Mouse (Mus musculus): ENCODE results near the gene Adm2.
A peak's percentile ranks its signal among the peaks of the same experiment; 100 is the strongest.

Adm2 gene

DNA sequence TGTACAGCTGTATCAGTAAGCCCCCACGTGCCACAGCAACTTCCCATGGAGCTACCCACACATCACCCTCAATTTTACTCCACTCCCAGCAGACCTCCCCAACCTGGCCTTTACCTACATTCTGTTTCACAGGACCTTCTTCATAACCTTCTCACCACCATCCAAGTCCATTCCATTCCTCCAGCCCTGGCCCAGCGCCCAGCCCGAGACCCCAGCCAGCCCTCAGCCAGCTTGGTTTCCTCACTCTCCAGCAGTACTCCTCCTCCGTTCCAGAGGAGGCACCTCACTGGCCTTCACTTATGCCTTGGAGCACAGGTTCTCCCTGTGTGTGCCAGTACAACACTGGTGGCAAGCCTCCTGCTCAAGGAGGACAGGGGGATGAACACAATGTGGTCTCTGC, 9.2 kb upstream of the Adm2 start:
- DNase-seq: no peak

DNA sequence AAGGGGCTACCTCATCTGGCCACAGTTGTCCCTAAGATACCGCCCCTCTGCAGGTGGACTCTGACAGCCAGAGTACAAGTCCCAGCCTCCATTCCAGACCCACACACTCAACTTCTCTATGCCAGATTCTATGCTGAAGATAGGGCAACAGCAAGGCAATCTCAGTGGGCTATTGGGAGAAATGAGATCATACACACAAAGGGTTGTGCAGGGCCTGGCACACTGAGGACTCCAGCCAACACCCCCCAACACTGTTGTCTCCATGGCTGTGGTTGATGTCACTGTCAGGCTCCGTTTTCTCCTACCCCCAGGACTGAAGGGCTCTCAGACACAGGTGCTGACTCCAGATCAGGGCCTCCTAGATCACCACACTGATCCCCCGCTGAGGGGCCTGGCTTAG, 8.4 kb upstream of the Adm2 start:
- no peak for DNase-seq

DNA sequence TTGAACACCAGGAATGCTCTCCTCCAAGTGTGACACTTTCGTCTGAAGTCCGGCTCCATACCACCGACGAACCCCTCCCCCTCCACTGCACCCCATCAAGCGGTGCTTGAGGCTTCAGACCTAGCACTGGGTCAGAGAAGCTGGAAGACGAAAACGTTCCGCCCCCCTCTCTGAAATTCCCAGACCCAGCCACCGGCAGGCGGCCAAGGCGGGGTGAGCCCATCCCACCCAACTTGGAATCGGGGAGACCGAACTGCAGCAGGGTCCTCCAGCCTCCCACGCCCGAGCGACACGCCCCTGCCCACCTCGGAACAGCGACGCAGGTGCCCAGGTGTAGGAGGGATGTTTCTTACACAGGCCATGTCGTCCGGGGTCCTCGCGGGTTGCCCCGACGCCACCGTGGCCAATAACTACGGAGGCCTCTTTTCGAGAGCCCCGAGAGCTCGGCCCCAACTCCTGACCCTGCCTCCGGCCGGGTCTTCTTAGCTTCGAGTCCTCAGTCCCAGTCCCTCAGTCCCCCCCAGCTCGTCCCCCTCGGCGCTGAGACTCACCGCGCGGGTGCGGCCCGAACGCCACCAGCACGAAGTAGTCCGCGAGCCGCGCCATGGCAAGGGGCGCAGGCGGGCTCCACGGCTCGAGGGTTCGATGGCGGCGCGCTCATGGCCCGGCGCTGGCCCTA, 7.9 kb upstream of the Adm2 start:
- DNase-seq: peak in 1 of 2 experiments; percentile 43

DNA sequence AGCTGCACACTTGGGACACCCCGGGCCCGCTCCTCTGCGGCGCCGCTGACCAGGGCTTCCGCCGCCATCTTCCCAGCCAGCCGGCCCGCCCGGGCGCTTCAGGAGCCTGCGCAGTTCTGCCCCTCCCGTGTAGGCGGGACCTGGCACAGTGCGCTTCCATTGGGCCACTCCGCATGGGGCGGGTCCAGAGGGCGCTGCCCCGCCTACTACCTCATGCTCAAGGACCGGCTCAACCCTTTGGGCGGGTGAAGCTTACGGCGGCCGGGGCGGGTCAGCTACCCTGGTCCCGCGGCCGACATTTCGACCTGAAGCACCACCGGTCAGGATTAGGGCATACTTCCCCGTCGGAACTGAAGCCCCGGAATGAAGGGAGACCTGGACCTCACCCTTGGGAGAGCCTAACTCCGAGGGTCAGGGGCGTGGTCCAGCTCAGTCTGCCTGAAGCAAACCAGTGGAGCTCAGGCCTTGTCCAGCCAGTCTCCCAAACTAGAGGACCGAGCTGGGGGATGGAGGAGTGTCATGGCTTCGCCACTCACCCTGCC, 7.3 kb upstream of the Adm2 start, which contains the start of gene Sbf1:
Gene Sbf1 (minus strand): TSS at position 122 of the 542 bp plus-strand sequence.
- peak; percentile 97 to 99 for DNase-seq

DNA sequence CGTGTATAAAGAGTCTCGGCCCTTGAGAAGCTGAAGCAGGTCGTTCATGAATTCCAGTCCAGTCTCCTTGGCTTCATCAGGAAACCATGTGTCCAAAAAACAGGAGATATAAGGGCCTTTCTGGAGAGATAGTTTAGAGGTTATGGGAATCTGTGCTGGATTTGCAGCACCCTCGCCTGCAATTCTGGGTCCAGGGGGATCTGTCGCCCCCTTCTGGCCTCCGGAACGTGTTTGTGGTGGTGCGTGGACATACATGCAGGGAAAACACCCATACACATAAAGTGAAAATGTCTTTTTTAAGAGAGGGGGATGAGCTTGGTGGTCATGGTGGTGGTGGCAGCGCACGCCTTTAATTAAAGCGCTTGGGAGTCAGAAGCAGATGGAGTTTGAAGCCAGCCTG, 6.4 kb upstream of the Adm2 start:
- peak in 1 of 2 experiments; percentile 41 for DNase-seq

DNA sequence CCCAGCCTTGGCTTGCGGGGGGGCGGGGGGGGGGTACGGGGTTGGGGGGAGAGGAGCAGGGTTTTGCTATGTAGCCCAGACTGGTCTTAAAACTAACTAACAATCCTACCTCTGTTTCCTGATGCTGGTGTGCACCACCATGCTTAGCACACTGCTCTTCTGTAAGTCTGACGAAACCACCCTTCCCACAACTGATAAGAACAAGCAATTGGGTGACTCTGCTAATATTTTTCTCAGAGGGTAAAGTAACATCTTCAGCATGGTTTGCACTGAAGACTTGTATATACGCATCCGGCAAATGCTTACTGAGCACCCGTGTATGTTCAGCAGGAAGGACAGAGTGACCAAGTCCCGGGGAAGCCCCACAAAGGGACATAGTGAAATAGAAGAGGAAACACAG, 1.3 kb upstream of the Adm2 start:
- DNase-seq: no peak

DNA sequence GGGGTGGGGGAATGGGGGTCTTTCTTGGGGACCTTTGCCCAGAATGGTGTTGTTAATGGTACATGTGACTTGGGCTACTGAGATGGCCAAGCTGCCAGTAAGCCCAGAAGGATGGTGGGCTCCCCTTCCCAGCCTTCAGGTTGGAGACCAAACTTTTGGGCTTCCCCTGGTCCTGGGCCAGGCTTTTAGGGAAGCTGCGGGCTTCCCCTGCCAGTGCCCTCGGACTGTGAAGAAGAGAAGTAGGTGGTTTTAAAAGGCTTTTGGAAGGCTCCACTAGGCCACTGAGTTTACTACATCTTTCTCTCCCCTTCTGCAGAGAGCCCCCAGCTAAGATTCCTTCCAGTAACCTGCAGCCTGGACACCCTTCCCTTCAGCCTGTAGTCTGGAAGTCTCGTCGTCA, 1.1 kb downstream of the Adm2 start:
- DNase-seq: no peak

DNA sequence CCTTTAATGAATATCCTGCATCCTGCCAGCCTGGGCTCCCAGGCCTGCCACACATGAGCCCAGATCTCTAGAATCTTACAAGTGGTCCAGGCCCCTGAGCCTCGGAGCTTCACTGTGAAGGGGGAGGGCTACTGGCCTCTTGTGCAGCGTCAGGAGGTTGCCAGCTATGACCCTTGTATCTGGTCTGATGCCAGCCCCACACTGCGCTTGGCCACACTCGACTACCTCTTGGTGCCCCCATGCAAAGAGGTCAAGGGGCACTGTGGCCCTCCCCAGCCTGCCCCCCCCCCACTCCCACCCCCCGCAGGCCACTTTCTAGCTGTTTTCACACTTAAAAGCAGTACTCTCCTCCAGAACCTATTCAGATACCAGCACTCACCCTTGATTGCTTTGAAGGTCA, 3.9 kb downstream of the Adm2 start:
- no peak for DNase-seq

DNA sequence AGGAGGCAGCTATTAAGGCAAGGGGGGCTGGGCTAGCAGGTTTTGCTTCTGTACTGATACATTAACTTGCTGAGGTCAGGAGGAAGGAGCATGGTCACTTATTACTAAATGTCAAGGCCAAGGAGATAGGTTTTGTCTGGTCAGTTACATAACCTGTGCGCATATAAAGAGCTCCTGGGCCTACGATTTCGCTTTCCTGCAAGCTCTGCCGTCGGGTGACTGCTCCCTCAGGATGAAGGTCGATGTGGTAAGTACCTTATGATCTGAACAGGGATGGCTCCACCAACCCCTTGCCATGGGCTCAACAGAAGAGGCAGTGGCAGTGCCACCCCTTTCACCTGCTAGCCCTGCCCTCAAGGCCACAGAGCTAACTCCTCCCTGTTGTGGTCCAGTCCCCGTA, 11.8 kb downstream of the Adm2 start, which contains the start of gene Miox:
Gene Miox (plus strand): TSS at position 128 of the 400 bp plus-strand sequence.
- no peak for DNase-seq

DNA sequence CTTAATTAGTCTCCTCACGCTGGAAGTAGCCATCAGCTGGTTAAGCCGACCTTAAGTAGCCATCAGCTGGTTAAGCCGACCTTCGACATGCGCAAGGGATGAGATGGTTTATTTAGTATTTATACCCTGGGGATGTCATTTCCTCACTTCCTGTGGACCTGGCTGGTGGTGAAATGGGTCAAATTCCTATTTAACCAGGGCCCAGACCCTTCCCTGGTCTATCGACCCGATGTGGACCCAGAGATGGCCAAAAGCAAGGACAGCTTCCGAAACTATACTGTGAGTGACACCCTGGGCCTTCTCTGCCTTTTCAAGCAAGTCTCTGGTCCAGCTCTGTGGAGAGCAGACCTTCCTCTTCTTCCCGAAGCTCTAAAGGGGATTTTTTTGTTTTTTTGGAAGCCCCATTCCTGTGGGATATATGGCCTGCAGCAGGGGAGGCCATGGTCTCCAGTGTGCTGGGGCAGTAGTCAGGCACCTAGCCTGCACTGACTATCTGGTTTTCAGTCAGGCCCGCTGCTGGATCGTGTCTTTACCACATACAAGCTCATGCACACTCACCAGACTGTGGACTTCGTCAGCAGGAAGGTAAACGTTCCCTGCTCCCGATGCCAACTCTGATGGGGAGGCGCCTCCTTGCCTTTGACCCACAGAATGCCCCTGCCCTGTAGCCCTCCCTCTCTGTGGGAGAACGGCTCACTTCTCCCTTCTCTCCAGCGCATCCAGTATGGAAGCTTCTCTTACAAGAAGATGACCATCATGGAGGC, 12.4 kb downstream of the Adm2 start:
- DNase-seq: no peak

DNA sequence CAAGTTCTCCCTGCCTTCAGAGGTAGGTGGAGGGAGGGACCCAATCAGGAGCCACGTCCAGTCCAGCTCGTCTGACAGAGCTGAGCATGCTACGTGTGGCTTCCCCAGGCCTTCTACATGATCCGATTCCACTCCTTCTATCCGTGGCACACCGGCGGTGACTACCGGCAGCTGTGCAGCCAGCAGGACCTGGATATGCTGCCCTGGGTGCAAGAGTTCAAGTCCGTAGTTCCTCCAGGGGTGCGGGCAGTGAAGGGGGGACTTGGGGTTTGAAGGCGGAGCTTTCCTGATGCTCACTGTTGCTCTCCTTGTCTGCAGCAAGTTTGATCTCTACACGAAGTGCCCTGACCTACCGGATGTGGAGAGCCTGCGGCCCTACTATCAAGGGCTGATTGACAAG, 13.9 kb downstream of the Adm2 start:
- DNase-seq: no peak

DNA sequence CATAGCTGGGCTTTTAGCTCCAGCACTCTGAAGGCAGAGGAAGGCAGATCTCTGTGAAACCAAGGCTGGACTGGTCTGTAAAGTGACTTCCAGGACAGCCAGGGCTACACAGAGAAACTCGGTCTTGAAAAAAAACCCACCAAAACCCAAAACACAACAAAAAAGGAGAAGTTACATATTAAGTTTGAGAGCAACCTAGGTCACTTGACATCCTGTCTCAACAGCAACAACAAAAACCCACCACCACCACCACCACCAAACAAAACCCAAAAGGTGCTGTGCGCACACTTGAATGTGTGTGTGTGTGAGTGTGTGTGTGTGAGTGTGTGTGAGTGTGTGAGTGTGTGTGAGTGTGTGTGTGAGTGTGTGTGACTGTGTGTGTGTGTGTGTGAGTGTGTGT, 17.2 kb downstream of the Adm2 start:
- no peak for DNase-seq

DNA sequence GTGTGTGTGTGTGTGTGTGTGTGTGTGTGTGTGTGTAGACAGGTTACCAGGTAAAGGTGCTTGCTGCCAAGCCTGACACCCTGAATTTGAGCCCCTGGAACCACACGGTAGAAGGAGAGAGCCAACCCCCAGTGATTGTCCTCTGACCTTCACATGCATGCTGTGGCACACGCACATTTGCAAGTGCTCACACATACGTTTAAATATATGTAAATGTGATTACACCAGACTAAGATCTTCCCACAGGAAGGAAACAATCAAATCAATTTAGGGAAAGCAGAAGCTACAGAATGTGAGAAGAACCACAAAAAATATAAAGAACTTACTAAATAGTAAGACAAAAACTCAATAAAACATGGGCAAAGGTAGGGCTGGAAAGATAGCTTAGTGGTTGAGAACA, 17.6 kb downstream of the Adm2 start:
- no peak for DNase-seq

DNA sequence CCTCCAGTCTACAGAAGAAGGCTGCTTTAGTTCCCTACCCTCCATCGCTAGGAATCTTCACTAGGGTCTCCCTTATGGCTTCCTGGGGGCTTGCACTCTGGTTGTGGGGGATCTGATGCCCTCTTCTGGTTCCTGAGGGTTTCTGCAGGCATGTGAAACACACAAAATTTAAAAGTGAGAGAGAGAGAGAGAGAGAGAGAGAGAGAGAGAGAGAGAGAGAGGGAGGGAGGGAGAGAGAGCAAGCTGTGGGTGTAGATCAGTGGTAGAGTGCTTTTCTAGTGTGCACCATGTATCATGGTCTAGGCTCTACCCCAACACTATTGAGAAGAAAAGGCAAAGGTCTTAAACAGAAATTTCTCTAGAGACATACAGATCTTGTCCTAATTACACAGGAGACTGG, 19.2 kb downstream of the Adm2 start:
- DNase-seq: no peak

DNA sequence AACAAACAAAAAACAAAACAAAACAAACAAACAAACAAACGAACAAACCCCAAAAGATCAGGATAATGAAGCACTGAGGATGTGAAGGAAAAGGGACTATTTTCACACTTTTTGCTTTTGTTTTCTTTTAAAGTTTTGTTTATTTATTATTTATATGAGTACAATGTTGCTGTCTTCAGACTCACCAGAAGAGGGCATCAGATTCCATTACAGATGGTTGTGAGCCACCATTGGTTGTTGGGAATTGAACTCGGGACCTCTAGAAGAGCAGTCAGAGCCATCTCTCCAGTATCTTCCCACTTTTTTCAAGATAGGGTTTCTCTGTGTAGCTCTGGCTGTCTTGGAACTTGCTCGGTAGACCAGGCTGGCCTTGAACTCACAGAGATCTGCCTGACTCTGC, 20.8 kb downstream of the Adm2 start:
- no peak for DNase-seq

DNA sequence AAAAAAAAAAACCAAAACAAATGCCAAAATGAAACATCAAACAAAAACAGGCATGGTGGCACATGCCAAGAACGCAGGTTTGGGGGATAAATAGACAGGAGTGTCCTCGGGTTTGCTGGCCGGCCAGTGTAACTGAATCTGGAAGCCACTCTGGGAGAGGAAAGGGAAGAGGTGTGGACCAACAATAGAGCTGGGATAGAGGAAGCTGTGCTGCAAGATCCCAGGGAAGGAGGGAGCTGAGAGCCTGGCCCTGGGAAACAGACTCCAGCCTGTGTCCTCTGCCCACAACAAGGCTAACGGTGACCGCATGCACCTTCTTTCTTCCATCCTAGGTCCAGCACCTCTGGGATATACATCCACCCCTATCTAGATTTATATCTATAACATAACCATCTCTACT, 27.9 kb downstream of the Adm2 start:
- DNase-seq: no peak

DNA sequence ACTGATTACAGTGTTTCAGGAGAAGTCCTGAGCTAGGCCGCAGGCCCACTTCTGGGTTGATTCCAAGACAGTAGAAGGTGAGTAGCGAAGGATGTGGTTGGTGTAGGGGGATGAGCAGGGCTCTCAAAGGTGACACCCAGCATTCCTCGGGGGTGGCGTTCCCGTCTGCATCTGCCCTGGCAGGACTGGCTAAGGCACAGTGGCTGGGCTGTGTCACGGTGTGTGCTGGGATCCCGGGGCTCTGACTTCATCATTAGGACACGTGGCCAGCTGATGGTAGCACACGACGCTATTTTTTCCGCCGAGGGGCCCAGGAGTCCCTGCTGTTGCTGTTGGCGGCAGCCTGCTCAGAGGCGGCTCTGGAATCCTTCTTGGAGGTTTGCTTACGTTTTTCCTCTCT, 28.8 kb downstream of the Adm2 start:
- DNase-seq: no peak

DNA sequence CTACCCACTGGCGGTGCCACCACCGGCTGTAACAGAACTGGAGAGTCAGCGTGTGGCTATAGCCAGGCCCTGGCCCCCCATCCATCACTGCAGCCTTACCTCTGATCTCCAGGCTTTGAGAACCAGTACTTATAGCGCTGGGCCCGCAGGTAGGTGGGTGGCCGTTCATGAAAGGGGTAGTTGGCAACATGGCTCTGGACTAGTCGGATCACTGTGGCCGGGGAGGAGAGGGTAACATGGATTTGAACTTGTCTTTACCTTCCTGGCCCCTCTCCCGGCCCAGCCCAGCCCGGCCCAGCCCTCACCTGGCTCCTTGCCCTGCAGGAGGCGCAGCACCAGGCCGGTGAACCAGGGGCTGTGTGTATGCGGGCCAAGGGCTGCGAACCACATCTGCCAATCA, 29.5 kb downstream of the Adm2 start:
- DNase-seq: no peak

DNA sequence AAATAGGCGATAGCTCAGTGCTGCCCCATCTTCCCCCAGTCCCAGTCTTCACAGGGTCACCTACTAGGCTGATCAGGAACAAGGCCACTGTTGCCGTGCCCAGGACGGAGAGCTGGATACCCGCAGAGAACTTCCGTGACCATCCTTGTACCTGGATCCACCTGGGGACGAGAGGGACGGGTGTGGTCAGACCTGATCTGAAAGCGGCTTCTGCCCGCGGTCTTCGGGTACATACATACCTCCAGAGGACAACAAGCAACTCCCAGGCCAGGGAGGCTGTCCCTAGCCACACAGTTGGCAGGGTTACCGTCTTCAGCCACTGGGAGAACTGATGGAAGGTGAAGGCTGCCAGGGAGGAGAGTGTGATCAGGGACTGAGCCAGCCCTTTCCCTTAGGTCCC, 30.3 kb downstream of the Adm2 start:
- DNase-seq: no peak

DNA sequence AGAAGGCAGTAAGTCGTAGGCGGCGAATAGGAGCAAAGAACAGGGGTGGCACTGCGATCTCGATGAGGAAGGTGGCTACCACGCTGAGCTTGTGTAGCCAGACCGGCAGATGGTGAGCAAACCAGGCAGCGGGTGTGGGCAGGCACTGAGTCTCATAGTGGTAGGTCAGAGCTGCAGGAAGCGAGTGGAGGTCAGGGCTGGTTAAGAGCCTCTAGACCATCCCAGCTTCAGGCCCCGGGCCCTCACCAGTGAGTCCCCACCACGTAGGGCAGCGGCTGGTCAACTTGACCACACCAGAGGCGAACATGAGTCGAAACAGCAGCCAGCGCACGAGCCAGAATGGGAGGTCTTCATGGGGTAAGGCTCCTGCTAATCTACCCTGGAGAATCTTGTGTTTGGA, 31.3 kb downstream of the Adm2 start:
- DNase-seq: no peak

DNA sequence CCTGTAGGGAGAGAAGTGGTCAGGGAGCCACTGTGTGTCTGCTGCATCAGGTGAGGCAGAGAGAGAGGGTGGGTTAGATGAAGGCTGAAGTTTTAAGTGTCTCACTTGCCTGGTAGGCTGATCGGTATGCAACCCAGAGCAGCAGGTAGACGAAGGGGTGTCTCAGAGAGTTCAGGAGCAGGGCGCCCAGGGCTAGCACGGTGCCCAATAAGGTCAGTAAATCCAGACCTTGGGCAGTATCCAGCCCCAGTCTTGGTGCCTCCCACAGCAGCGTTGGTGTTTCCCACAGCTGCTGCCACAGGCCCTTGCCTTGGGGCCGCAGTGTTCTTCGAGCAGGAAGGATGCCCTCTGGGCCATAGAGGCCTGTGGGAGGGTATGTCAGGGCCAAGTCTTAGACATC, 31.9 kb downstream of the Adm2 start:
- DNase-seq: no peak

DNA sequence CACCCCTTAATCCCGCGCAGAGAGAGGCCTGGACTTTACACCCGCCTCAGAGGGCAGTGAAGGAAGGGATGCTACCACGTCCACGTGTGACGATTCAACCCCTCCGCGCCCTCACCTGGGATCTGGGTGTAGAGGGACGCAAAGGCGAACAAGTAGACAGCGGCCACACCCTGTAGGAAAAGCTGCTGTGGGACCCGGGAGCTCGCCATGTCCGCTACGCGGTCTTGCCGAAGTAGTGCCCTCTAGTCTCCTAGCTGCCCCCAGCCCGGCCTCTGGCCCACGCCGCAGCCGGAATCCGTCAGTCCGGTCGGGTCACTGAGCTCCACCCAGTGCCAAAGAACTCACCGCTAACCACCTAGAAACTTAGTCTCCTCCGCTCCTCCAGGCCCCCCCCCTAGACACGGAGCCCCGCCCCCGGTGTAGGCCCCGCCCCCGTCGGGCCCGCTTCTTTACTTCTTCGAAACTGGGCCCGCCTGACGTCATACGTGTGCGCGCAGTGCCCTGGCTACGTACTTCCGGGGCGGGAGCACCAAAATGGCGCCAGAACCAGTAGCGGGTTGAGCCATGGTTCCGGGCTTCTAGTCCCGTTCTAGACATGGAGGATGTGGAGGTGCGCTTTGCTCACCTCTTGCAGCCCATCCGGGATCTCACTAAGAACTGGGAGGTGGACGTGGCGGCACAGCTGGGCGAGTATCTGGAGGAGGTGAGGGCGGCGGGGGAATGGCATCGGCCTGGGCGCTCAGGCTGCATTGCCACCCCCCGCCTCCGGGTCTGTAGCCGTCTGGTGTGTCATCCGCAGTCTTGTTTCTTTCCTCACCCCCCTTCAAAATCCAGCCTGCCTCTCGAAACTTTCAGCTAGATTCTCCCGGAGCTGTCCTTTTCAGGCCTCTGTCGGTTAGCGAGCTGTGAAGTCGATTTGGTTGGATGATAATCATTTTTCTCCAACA, 33.0 kb downstream of the Adm2 start, which contains the start of the genes Lmf2 and Ncaph2:
Gene Lmf2 (minus strand): TSS at position 419 of the 947 bp plus-strand sequence.
Gene Ncaph2 (plus strand): TSS at position 479 of the 947 bp plus-strand sequence.
- peak; percentile 95 for DNase-seq

DNA sequence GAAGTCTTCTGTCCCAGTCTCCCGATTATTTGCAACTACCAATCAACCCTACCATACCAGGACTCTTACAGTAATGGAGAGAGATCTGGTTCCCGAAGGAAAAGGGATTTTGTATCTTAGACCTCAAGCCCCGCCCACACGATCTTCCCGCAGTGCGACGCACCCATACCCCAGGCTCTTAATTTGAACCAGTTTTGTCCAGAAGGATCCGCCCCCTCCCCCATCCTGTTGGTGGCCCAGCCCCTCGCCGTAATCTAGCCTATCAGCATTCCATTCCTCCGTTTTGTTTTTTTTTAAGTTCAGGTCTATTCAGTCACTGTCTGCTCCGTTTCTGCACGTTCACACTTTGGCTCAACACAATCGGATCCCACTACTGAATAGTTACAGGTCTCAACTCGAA, 33.9 kb downstream of the Adm2 start:
- DNase-seq: no peak
